Mouse (Mus musculus) stomach, postnatal 0 days (tissue): ENCODE data around the gene Ddx47. TPM values are rescaled to one million over a fixed set of nuclear protein-coding genes. Genes with fewer than 3 reads are reported as not detected.

Experiments
- ATAC-seq: fragments of 200-750 bp; cut with Nextera tagmentation; 2 replicates; pipeline ENCODE4 v1.8.0; 2017; ENCODE audit not compliant: low FRiP score, low TSS enrichment
- DNase-seq: peaks from one replicate; pipeline ENCODE4 v3.0.0-alpha.2; 2016; ENCODE audit warnings: low spot score
- H3K27ac ChIP-seq: fragments of 300-500 bp; sonication (generic); replicated peaks from 2 replicates; pipeline ENCODE4 v1.5.1; 2014; ENCODE audit warnings: mild to moderate bottlenecking, control low read depth
- H3K27me3 ChIP-seq: fragments of 300-500 bp; sonication (generic); 2 replicates; pipeline ENCODE4 v1.6.1; 2014; ENCODE audit warnings: low read length; ENCODE audit not compliant: control insufficient read depth, insufficient read depth
- H3K36me3 ChIP-seq: fragments of 300-500 bp; sonication (generic); 2 replicates; pipeline ENCODE4 v1.6.1; 2014; ENCODE audit warnings: low read length, mixed read lengths; ENCODE audit not compliant: control insufficient read depth, insufficient read depth
- H3K4me1 ChIP-seq: fragments of 300-500 bp; sonication (generic); replicated peaks from 2 replicates; pipeline ENCODE4 v1.6.1; 2014; ENCODE audit warnings: antibody characterized with exemption; ENCODE audit not compliant: control insufficient read depth, insufficient read depth
- H3K4me2 ChIP-seq: fragments of 300-500 bp; sonication (generic); replicated peaks from 2 replicates; pipeline ENCODE4 v1.6.1; 2014; ENCODE audit warnings: low read depth, mild to moderate bottlenecking, control low read depth, moderate library complexity
- H3K4me3 ChIP-seq: fragments of 300-500 bp; sonication (generic); 2 replicates; pipeline ENCODE4 v1.5.1; 2014; ENCODE audit warnings: low read depth, low read length, control low read depth
- H3K9ac ChIP-seq: fragments of 300-500 bp; sonication (generic); 2 replicates; pipeline ENCODE4 v1.6.1; 2014; ENCODE audit warnings: mild to moderate bottlenecking, low read length, control low read depth, mixed read lengths
- H3K9me3 ChIP-seq: fragments of 300-500 bp; sonication (generic); 2 replicates; pipeline ENCODE4 v1.6.1; 2016; ENCODE audit warnings: low read length; ENCODE audit not compliant: control insufficient read depth
- CTCF ChIP-seq: IDR thresholded peaks from 2 replicates; pipeline ENCODE4 v1.5.1; 2016; ENCODE audit warnings: antibody characterized with exemption, low read depth, mild to moderate bottlenecking, moderate library complexity
- EP300 ChIP-seq: optimal IDR thresholded peaks from 2 replicates; pipeline ENCODE3; 2016; ENCODE audit warnings: antibody characterized with exemption
- WGBS: fragments of 180-500 bp; shearing (Covaris S2); extraction: QIAGEN DNeasy Blood & Tissue Kit; methylation state at CpG from one replicate; pipeline ENCODE4 v1.1.7; 2014; 5-methylcytosine and 5-hydroxymethylcytosine counted together
- polyA plus RNA-seq: library from polyadenylated mRNA; unstranded; fragments of >200 nt; fragmentation: Nextera tagmentation; extraction: Ambion mirVana; gene quantifications from 2 replicates; pipeline ENCODE4 v1.2.1, GENCODE M21; 2015

The Ddx47 gene
- 46.0 and 47.7 TPM in 2 replicates for polyA plus RNA-seq

- DNase-seq: peak; percentile 97
- peaks cover 3% of the 10 kb centered on the region; the same call in 1 of the 2 replicates for H3K4me1 ChIP-seq
- H3K27ac ChIP-seq: 0 out of 2 replicates have a peak within 1 kb of the TSS, but pooled peaks have one; percentile 30
- no peaks in the 10 kb centered on the region for H3K9me3 ChIP-seq
- WGBS: 2% methylated on average over 19 of the region's 19 CpGs
- H3K36me3 ChIP-seq: peaks cover 13% of the 10 kb centered on the region
- TF ChIP-seq CTCF (peak; percentile 100), EP300 (peak; percentile 15)
- H3K4me3 ChIP-seq: peak within 1 kb of the TSS; percentile 79
- H3K4me2 ChIP-seq: peak within 1 kb of the TSS; percentile 81
- H3K27me3 ChIP-seq: no peaks in the 10 kb centered on the region
- ATAC-seq: peak; percentile 95
- H3K9ac ChIP-seq: peak within 1 kb of the TSS; percentile 81
These were observed at the start of gene Ddx47 for GRCm38 (mm10) chr6:135011048-135011733. Ddx47 (plus strand) TSS chr6:135011612.

- DNase-seq (no peak), ATAC-seq (no peak)
- WGBS: 46% methylated on average over 9 of the region's 9 CpGs
- no peaks in the 10 kb centered on the region for H3K27me3 ChIP-seq
- H3K4me2 ChIP-seq: no peak overlapping the region
- no peak overlapping the region for H3K4me3 ChIP-seq
- no peaks in the 10 kb centered on the region for H3K4me1 ChIP-seq
- no peak for TF ChIP-seq EP300
- TF ChIP-seq CTCF: no peak
- no peak overlapping the region for H3K9ac ChIP-seq
- H3K27ac ChIP-seq: no peak overlapping the region
- H3K36me3 ChIP-seq: no peaks in the 10 kb centered on the region
- no peaks in the 10 kb centered on the region for H3K9me3 ChIP-seq
These were observed 49.4 kb upstream of the Ddx47 start for GRCm38 (mm10) chr6:134961858-134962517.

GRCm38 (mm10) chr6:134962518-134962893, 48.9 kb upstream of the Ddx47 start:
- no peak overlapping the region for H3K9ac ChIP-seq
- no peaks in the 10 kb centered on the region for H3K9me3 ChIP-seq
- H3K4me1 ChIP-seq: no peaks in the 10 kb centered on the region
- 78% methylated on average over 5 of the region's 5 CpGs for WGBS
- H3K27me3 ChIP-seq: no peaks in the 10 kb centered on the region
- no peak overlapping the region for H3K27ac ChIP-seq
- no peaks in the 10 kb centered on the region for H3K36me3 ChIP-seq
- TF ChIP-seq CTCF (no peak), EP300 (no peak)
- no peak overlapping the region for H3K4me3 ChIP-seq
- DNase-seq: no peak
- no peak overlapping the region for H3K4me2 ChIP-seq
- ATAC-seq: no peak

GRCm38 (mm10) chr6:134963910-134964309, 47.5 kb upstream of the Ddx47 start:
- Histone ChIP-seq H3K9me3 (no peaks in the 10 kb centered on the region), H3K4me1 (no peaks in the 10 kb centered on the region), H3K4me2 (no peak overlapping the region), H3K4me3 (no peak overlapping the region), H3K27me3 (no peaks in the 10 kb centered on the region), H3K9ac (no peak overlapping the region), H3K27ac (no peak overlapping the region), H3K36me3 (no peaks in the 10 kb centered on the region)
- TF ChIP-seq CTCF: no peak
- no peak for TF ChIP-seq EP300
- DNase-seq (no peak), ATAC-seq (no peak)
- 74% methylated on average over 2 of the region's 2 CpGs for WGBS

- no peaks in the 10 kb centered on the region for H3K9me3 ChIP-seq
- DNase-seq (no peak), ATAC-seq (no peak)
- H3K27me3 ChIP-seq: no peaks in the 10 kb centered on the region
- no peaks in the 10 kb centered on the region for H3K36me3 ChIP-seq
- no peak overlapping the region for H3K9ac ChIP-seq
- no peak overlapping the region for H3K4me2 ChIP-seq
- TF ChIP-seq CTCF (no peak), EP300 (no peak)
- H3K27ac ChIP-seq: no peak overlapping the region
- 76% methylated on average over 5 of the region's 5 CpGs for WGBS
- no peaks in the 10 kb centered on the region for H3K4me1 ChIP-seq
- H3K4me3 ChIP-seq: no peak overlapping the region
These were observed 44.7 kb upstream of the Ddx47 start for GRCm38 (mm10) chr6:134966681-134967080.

GRCm38 (mm10) chr6:134968326-134968725, 43.1 kb upstream of the Ddx47 start:
- H3K27ac ChIP-seq: no peak overlapping the region
- DNase-seq (no peak), ATAC-seq (no peak)
- H3K36me3 ChIP-seq: no peaks in the 10 kb centered on the region
- no peak overlapping the region for H3K4me3 ChIP-seq
- no peak overlapping the region for H3K4me2 ChIP-seq
- TF ChIP-seq EP300: no peak
- TF ChIP-seq CTCF: no peak
- H3K9me3 ChIP-seq: no peaks in the 10 kb centered on the region
- whole genome bisulfite sequencing: 21% methylated on average over 1 of the region's 1 CpGs
- H3K27me3 ChIP-seq: no peaks in the 10 kb centered on the region
- no peak overlapping the region for H3K9ac ChIP-seq
- H3K4me1 ChIP-seq: no peaks in the 10 kb centered on the region
